Mouse (Mus musculus): Measurements from ENCODE around the gene Acmsd. TPM values are rescaled to one million over a fixed set of nuclear protein-coding genes. Genes with fewer than 3 reads are reported as not detected.

Acmsd gene
- polyA plus RNA-seq, 1 experiment from 2014 or later, result 0.12 TPM

- Histone ChIP-seq H3K9ac (ENCODE audit: low read length) (peak overlapping the region; percentile 85), H3K4me1 (ENCODE audit: control insufficient read depth in 2 of 2, insufficient read depth in 2 of 2, low read length in 2 of 2) (peaks cover 7 to 41% of the 10 kb centered on the region in 2 experiments), H3K27ac (replicated peaks in 1 of 2; ENCODE audit: control insufficient read depth in 1 of 2, insufficient read depth in 1 of 2, low read depth in 2 of 2, low read length in 2 of 2) (no peak overlapping the region), H3K4me2 (ENCODE audit: low read length) (peak overlapping the region; percentile 84), H3K36me3 (ENCODE audit: control insufficient read depth, insufficient read depth, low read length) (peaks cover 10% of the 10 kb centered on the region; the same call in 1 of the 2 replicates), H3K4me3 (ENCODE audit: control insufficient read depth in 1 of 2, insufficient read depth in 1 of 2, low read depth in 1 of 2, low read length in 2 of 2) (peak overlapping the region; percentile 12 to 76; a peak in 3 of 4 replicates), H3K9me3 (ENCODE audit: control insufficient read depth, low read length) (no peaks in the 10 kb centered on the region), H3K27me3 (ENCODE audit: control insufficient read depth, insufficient read depth, low read length) (no peaks in the 10 kb centered on the region)
- ATAC-seq (ENCODE audit: insufficient number of reproducible peaks, insufficient read depth, low FRiP score, low read depth), result no peak
- 6% methylated on average over 10 of the region's 10 CpGs for WGBS
Measured at GRCm38 (mm10) chr1:127775206-127775720, 46.0 kb downstream of the Acmsd start.

GRCm38 (mm10) chr1:127776246-127776645 lies 47.0 kb downstream of the Acmsd start:
- peak overlapping the region; percentile 85 for H3K9ac ChIP-seq (ENCODE audit: low read length)
- peaks cover 10% of the 10 kb centered on the region; the same call in 1 of the 2 replicates for H3K36me3 ChIP-seq (ENCODE audit: control insufficient read depth, insufficient read depth, low read length)
- H3K27ac ChIP-seq (replicated peaks in 1 of 2; ENCODE audit: control insufficient read depth in 1 of 2, insufficient read depth in 1 of 2, low read depth in 2 of 2, low read length in 2 of 2), result no peak overlapping the region
- peak overlapping the region; percentile 84 for H3K4me2 ChIP-seq (ENCODE audit: low read length)
- H3K27me3 ChIP-seq (ENCODE audit: control insufficient read depth, insufficient read depth, low read length), result no peaks in the 10 kb centered on the region
- H3K9me3 ChIP-seq (ENCODE audit: control insufficient read depth, low read length), result no peaks in the 10 kb centered on the region
- WGBS, result 45% methylated on average over 6 of the region's 6 CpGs
- peak overlapping the region in 1 of 2 experiments; percentile 76; a peak in 2 of 4 replicates for H3K4me3 ChIP-seq (ENCODE audit: control insufficient read depth in 1 of 2, insufficient read depth in 1 of 2, low read depth in 1 of 2, low read length in 2 of 2)
- H3K4me1 ChIP-seq (ENCODE audit: control insufficient read depth in 2 of 2, insufficient read depth in 2 of 2, low read length in 2 of 2), result peaks cover 10 to 50% of the 10 kb centered on the region in 2 experiments
- no peak for ATAC-seq (ENCODE audit: insufficient number of reproducible peaks, insufficient read depth, low FRiP score, low read depth)

- H3K9ac ChIP-seq (ENCODE audit: low read length), result no peak overlapping the region
- H3K4me2 ChIP-seq (ENCODE audit: low read length), result no peak overlapping the region
- 84% methylated on average over 3 of the region's 3 CpGs for WGBS
- H3K36me3 ChIP-seq (ENCODE audit: control insufficient read depth, insufficient read depth, low read length), result peaks cover 7% of the 10 kb centered on the region; the same call in 1 of the 2 replicates
- peaks cover 8 to 51% of the 10 kb centered on the region in 2 experiments; a peak in 3 of 4 replicates for H3K4me1 ChIP-seq (ENCODE audit: control insufficient read depth in 2 of 2, insufficient read depth in 2 of 2, low read length in 2 of 2)
- no peak overlapping the region for H3K4me3 ChIP-seq (ENCODE audit: control insufficient read depth in 1 of 2, insufficient read depth in 1 of 2, low read depth in 1 of 2, low read length in 2 of 2)
- no peak overlapping the region for H3K27ac ChIP-seq (replicated peaks in 1 of 2; ENCODE audit: control insufficient read depth in 1 of 2, insufficient read depth in 1 of 2, low read depth in 2 of 2, low read length in 2 of 2)
- H3K9me3 ChIP-seq (ENCODE audit: control insufficient read depth, low read length), result no peaks in the 10 kb centered on the region
- no peak for ATAC-seq (ENCODE audit: insufficient number of reproducible peaks, insufficient read depth, low FRiP score, low read depth)
- no peaks in the 10 kb centered on the region for H3K27me3 ChIP-seq (ENCODE audit: control insufficient read depth, insufficient read depth, low read length)
Measured at GRCm38 (mm10) chr1:127778611-127779010, 49.4 kb downstream of the Acmsd start.

- Histone ChIP-seq H3K4me2 (ENCODE audit: low read length) (peak overlapping the region; percentile 48), H3K4me1 (ENCODE audit: control insufficient read depth in 2 of 2, insufficient read depth in 2 of 2, low read length in 2 of 2) (peaks cover 10 to 63% of the 10 kb centered on the region in 2 experiments; a peak in 3 of 4 replicates), H3K9me3 (ENCODE audit: control insufficient read depth, low read length) (no peaks in the 10 kb centered on the region), H3K27me3 (ENCODE audit: control insufficient read depth, insufficient read depth, low read length) (no peaks in the 10 kb centered on the region), H3K9ac (ENCODE audit: low read length) (0 out of 2 replicates have a peak overlapping the region, but pooled peaks have one; percentile 23), H3K36me3 (ENCODE audit: control insufficient read depth, insufficient read depth, low read length) (peaks cover 7% of the 10 kb centered on the region; the same call in 1 of the 2 replicates), H3K4me3 (ENCODE audit: control insufficient read depth in 1 of 2, insufficient read depth in 1 of 2, low read depth in 1 of 2, low read length in 2 of 2) (peak overlapping the region in 1 of 2 experiments; percentile 10; a peak in 1 of 4 replicates), H3K27ac (replicated peaks in 1 of 2; ENCODE audit: control insufficient read depth in 1 of 2, insufficient read depth in 1 of 2, low read depth in 2 of 2, low read length in 2 of 2) (0 out of 4 replicates have a peak overlapping the region, but pooled peaks of 1 of the 2 experiments have one; percentile 17)
- peak; percentile 42; the same call in 1 of the 2 replicates for ATAC-seq (ENCODE audit: insufficient number of reproducible peaks, insufficient read depth, low FRiP score, low read depth)
- 3% methylated on average over 3 of the region's 3 CpGs for WGBS
Measured at GRCm38 (mm10) chr1:127780142-127780541, 50.9 kb downstream of the Acmsd start.

- no peak overlapping the region for H3K9ac ChIP-seq (ENCODE audit: low read length)
- ATAC-seq (ENCODE audit: insufficient number of reproducible peaks, insufficient read depth, low FRiP score, low read depth), result no peak
- peaks cover 10 to 64% of the 10 kb centered on the region in 2 experiments; a peak in 3 of 4 replicates for H3K4me1 ChIP-seq (ENCODE audit: control insufficient read depth in 2 of 2, insufficient read depth in 2 of 2, low read length in 2 of 2)
- H3K36me3 ChIP-seq (ENCODE audit: control insufficient read depth, insufficient read depth, low read length), result peaks cover 7% of the 10 kb centered on the region; the same call in 1 of the 2 replicates
- H3K4me2 ChIP-seq (ENCODE audit: low read length), result no peak overlapping the region
- no peaks in the 10 kb centered on the region for H3K27me3 ChIP-seq (ENCODE audit: control insufficient read depth, insufficient read depth, low read length)
- WGBS, result 46% methylated on average over 2 of the region's 2 CpGs
- no peak overlapping the region for H3K27ac ChIP-seq (replicated peaks in 1 of 2; ENCODE audit: control insufficient read depth in 1 of 2, insufficient read depth in 1 of 2, low read depth in 2 of 2, low read length in 2 of 2)
- no peaks in the 10 kb centered on the region for H3K9me3 ChIP-seq (ENCODE audit: control insufficient read depth, low read length)
- H3K4me3 ChIP-seq (ENCODE audit: control insufficient read depth in 1 of 2, insufficient read depth in 1 of 2, low read depth in 1 of 2, low read length in 2 of 2), result no peak overlapping the region
Measured at GRCm38 (mm10) chr1:127780849-127781248, 51.6 kb downstream of the Acmsd start.

GRCm38 (mm10) chr1:127783862-127784261 lies 54.6 kb downstream of the Acmsd start:
- Histone ChIP-seq H3K4me2 (ENCODE audit: low read length) (no peak overlapping the region), H3K27ac (replicated peaks in 1 of 2; ENCODE audit: control insufficient read depth in 1 of 2, insufficient read depth in 1 of 2, low read depth in 2 of 2, low read length in 2 of 2) (no peak overlapping the region), H3K4me3 (ENCODE audit: control insufficient read depth in 1 of 2, insufficient read depth in 1 of 2, low read depth in 1 of 2, low read length in 2 of 2) (no peak overlapping the region), H3K9ac (ENCODE audit: low read length) (no peak overlapping the region), H3K36me3 (ENCODE audit: control insufficient read depth, insufficient read depth, low read length) (no peaks in the 10 kb centered on the region), H3K27me3 (ENCODE audit: control insufficient read depth, insufficient read depth, low read length) (no peaks in the 10 kb centered on the region), H3K9me3 (ENCODE audit: control insufficient read depth, low read length) (no peaks in the 10 kb centered on the region), H3K4me1 (ENCODE audit: control insufficient read depth in 2 of 2, insufficient read depth in 2 of 2, low read length in 2 of 2) (peaks cover 10 to 75% of the 10 kb centered on the region in 2 experiments)
- ATAC-seq (ENCODE audit: insufficient number of reproducible peaks, insufficient read depth, low FRiP score, low read depth), result no peak

- WGBS, result 3% methylated on average over 1 of the region's 1 CpGs
Measured at GRCm38 (mm10) chr1:127785882-127786281, 56.7 kb downstream of the Acmsd start.

More at GRCm38 (mm10) chr1:127785882-127786281, 56.7 kb downstream of the Acmsd start:
- H3K27me3 ChIP-seq (ENCODE audit: control insufficient read depth, insufficient read depth, low read length), result no peaks in the 10 kb centered on the region
- no peak overlapping the region for H3K27ac ChIP-seq (replicated peaks in 1 of 2; ENCODE audit: control insufficient read depth in 1 of 2, insufficient read depth in 1 of 2, low read depth in 2 of 2, low read length in 2 of 2)
- no peaks in the 10 kb centered on the region for H3K9me3 ChIP-seq (ENCODE audit: control insufficient read depth, low read length)
- no peak for ATAC-seq (ENCODE audit: insufficient number of reproducible peaks, insufficient read depth, low FRiP score, low read depth)
- no peaks in the 10 kb centered on the region for H3K36me3 ChIP-seq (ENCODE audit: control insufficient read depth, insufficient read depth, low read length)
- H3K4me3 ChIP-seq (ENCODE audit: control insufficient read depth in 1 of 2, insufficient read depth in 1 of 2, low read depth in 1 of 2, low read length in 2 of 2), result no peak overlapping the region
- H3K9ac ChIP-seq (ENCODE audit: low read length), result no peak overlapping the region
- H3K4me2 ChIP-seq (ENCODE audit: low read length), result no peak overlapping the region
- H3K4me1 ChIP-seq (ENCODE audit: control insufficient read depth in 2 of 2, insufficient read depth in 2 of 2, low read length in 2 of 2), result peaks cover 11 to 73% of the 10 kb centered on the region in 2 experiments

All from heart, embryonic 14.5 days (tissue).